Mouse (Mus musculus) bone marrow macrophage, adult 2 months (primary cell): ENCODE measurements around the gene Rp2. TPM values are rescaled to one million over a fixed set of nuclear protein-coding genes. Genes with fewer than 3 reads are reported as not detected.
"Not testable (repeated sequence)": the region's sequence is repeated elsewhere in the genome, so short reads cannot be mapped to it uniquely, and the experiment has no call there.

Experiments used
- H3K27ac ChIP-seq: 2 replicates; pipeline ENCODE4 v1.5.1; 2012; ENCODE audit warnings: low read depth, low read length; ENCODE audit not compliant: insufficient read depth
- H3K4me1 ChIP-seq: 2 replicates; pipeline ENCODE4 v1.6.1; 2012; ENCODE audit warnings: low read length; ENCODE audit not compliant: control insufficient read depth, insufficient read depth
- H3K4me3 ChIP-seq: 2 replicates; pipeline ENCODE4 v1.5.1; 2012; ENCODE audit warnings: mild to moderate bottlenecking, low read length, moderate library complexity; ENCODE audit not compliant: insufficient read depth
- CTCF ChIP-seq: IDR thresholded peaks from 2 replicates; pipeline ENCODE4 v1.5.1; 2012; ENCODE audit warnings: low read depth, mild to moderate bottlenecking, low read length, moderate library complexity
- POLR2A ChIP-seq: IDR thresholded peaks from 2 replicates; pipeline ENCODE4 v1.6.1; 2012; ENCODE audit warnings: mild to moderate bottlenecking, low read depth, low read length, borderline replicate concordance
- polyA plus RNA-seq: library from polyadenylated mRNA; stranded (reverse); fragments of >200 nt; gene quantifications from 2 replicates; pipeline ENCODE4 v1.2.4, GENCODE M21; 2012; ENCODE audit not compliant: missing spikeins, insufficient read depth, insufficient read length

Gene Rp2
- 103 and 104 TPM in 2 replicates for polyA plus RNA-seq

GRCm38 (mm10) chrX:20364391-20365365 is at the start of gene Rp2:
Gene Rp2 (plus strand): TSS chrX:20364481.
- H3K4me3 ChIP-seq: peak within 1 kb of the TSS; percentile 84
- no peak for TF ChIP-seq POLR2A
- TF ChIP-seq CTCF: no peak
- H3K4me1 ChIP-seq: no peaks in the 10 kb centered on the region
- H3K27ac ChIP-seq: peak within 1 kb of the TSS; percentile 82

GRCm38 (mm10) chrX:20332756-20333155 is 31.5 kb upstream of the Rp2 start:
- TF ChIP-seq POLR2A (no peak), CTCF (no peak)
- H3K27ac ChIP-seq: no peak overlapping the region
- peaks cover 7% of the 10 kb centered on the region for H3K4me1 ChIP-seq
- no peak overlapping the region for H3K4me3 ChIP-seq

- no peak overlapping the region for H3K4me3 ChIP-seq
- peaks cover 7% of the 10 kb centered on the region for H3K4me1 ChIP-seq
- 0 out of 2 replicates have a peak overlapping the region, but pooled peaks have one; percentile 21 for H3K27ac ChIP-seq
- no peak for TF ChIP-seq POLR2A
- peak; percentile 38; the same call in 1 of the 2 replicates for TF ChIP-seq CTCF
Measured at GRCm38 (mm10) chrX:20335722-20336121, 28.6 kb upstream of the Rp2 start.

GRCm38 (mm10) chrX:20344980-20345379 is 19.3 kb upstream of the Rp2 start:
- Histone ChIP-seq H3K4me1 (peaks cover 9% of the 10 kb centered on the region), H3K4me3 (no peak overlapping the region), H3K27ac (peak overlapping the region; percentile 74)
- TF ChIP-seq POLR2A (no peak), CTCF (no peak)

- no peak overlapping the region for H3K27ac ChIP-seq
- H3K4me1 ChIP-seq: peaks cover 9% of the 10 kb centered on the region
- TF ChIP-seq CTCF (no peak), POLR2A (no peak)
- H3K4me3 ChIP-seq: no peak overlapping the region
Measured at GRCm38 (mm10) chrX:20346355-20346754, 17.9 kb upstream of the Rp2 start.

- H3K4me3 ChIP-seq, H3K27ac ChIP-seq: not testable (repeated sequence)
- peaks cover 10% of the 10 kb centered on the region for H3K4me1 ChIP-seq
Measured at GRCm38 (mm10) chrX:20350241-20350640, 14.0 kb upstream of the Rp2 start.

GRCm38 (mm10) chrX:20355283-20355682 is 9.0 kb upstream of the Rp2 start:
- Histone ChIP-seq H3K4me1 (peaks cover 8% of the 10 kb centered on the region), H3K27ac (peak overlapping the region; percentile 22; the same call in 1 of the 2 replicates), H3K4me3 (no peak overlapping the region)
- no peak for TF ChIP-seq POLR2A
- TF ChIP-seq CTCF: no peak

GRCm38 (mm10) chrX:20356309-20356708 is 8.0 kb upstream of the Rp2 start:
- TF ChIP-seq CTCF: no peak
- TF ChIP-seq POLR2A: no peak
- Histone ChIP-seq H3K4me1 (peaks cover 8% of the 10 kb centered on the region), H3K4me3 (no peak overlapping the region), H3K27ac (peak overlapping the region; percentile 17)

GRCm38 (mm10) chrX:20366036-20366435 is 1.8 kb downstream of the Rp2 start:
- peak overlapping the region; percentile 35 for H3K4me3 ChIP-seq

GRCm38 (mm10) chrX:20379347-20380014 is 15.2 kb downstream of the Rp2 start:
- Histone ChIP-seq H3K4me1 (peaks cover 9% of the 10 kb centered on the region), H3K27ac (peak overlapping the region; percentile 26; the same call in 1 of the 2 replicates), H3K4me3 (no peak overlapping the region)
- no peak for TF ChIP-seq CTCF
- TF ChIP-seq POLR2A: no peak

More at GRCm38 (mm10) chrX:20366036-20366435, 1.8 kb downstream of the Rp2 start:
- Histone ChIP-seq H3K4me1 (no peaks in the 10 kb centered on the region), H3K27ac (peak overlapping the region; percentile 33)
- no peak for TF ChIP-seq POLR2A
- TF ChIP-seq CTCF: no peak
